Mouse (Mus musculus) liver, embryonic 14.5 days (tissue): Measurements from ENCODE around the gene Fam172a.

ENCODE experiments used
- CTCF ChIP-seq: IDR thresholded peaks from 2 replicates; pipeline ENCODE4 v1.5.1; 2016; ENCODE audit warnings: antibody characterized with exemption, low read depth, control low read depth
- EP300 ChIP-seq: IDR thresholded peaks from 2 replicates; pipeline ENCODE4 v1.6.1; 2016; ENCODE audit warnings: antibody characterized with exemption, low read depth

DNA sequence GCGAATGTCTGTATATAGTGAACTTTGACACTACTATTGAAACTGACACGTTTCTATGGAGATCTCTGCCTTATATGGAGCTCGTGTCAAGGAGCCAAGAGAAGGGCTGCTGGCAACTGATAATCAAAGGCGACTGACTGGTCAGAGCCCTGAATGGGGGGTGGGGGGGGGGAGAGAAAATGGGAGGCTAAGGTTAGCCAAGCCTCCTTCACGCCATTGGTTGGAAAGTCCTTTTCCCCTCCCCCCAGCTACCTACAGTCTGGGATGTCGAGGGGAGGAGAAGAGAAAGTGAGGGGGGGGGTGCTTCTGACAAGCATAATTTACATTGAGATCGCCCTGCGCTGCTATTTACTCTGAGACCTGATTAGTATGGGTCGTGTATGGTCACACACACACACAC, 498.6 kb downstream of the Fam172a start:
- TF ChIP-seq CTCF (no peak), EP300 (no peak)
